14 mouse cellular contexts compared by ENCODE assay signal in genomic region chr7:128105246-128105645, GRCm38 (mm10). TPM values are rescaled to one million over a fixed set of nuclear protein-coding genes. Genes with fewer than 3 reads are reported as not detected.
DNase-seq lines count a peak whose midpoint lies in the region; ATAC-seq and TF ChIP-seq lines count a peak whose summit lies in the region.
"Had no signal": no experiment of that assay in that cellular context is flagged by ENCODE, and none has a peak within 500 bp of the region (broad histone marks: within the 10 kb centered on the region; RNA-seq: fewer than 3 reads in every experiment).

No protein-coding gene starts in this region.

- no peak overlapping the region for H3K4me2 ChIP-seq in intestine, embryonic 14.5 days (ENCODE audit: low read length)
- no peak overlapping the region for H3K4me2 ChIP-seq in intestine, embryonic 16.5 days (ENCODE audit: low read depth, low read length)
- no peak overlapping the region for H3K4me2 ChIP-seq in midbrain, postnatal 0 days (ENCODE audit: low read depth, low read length, poor library complexity, severe bottlenecking)
- H3K4me2 ChIP-seq: liver, embryonic 13.5 days; midbrain, embryonic 11.5 days had no signal

- TF ChIP-seq CTCF in midbrain, postnatal 0 days (IDR thresholded peaks at IDR 0.05): no peak

- H3K27me3 ChIP-seq in intestine, embryonic 14.5 days (replicated peaks; ENCODE audit: control insufficient read depth, insufficient read depth, low read length): no peaks in the 10 kb centered on the region
- H3K27me3 ChIP-seq in intestine, embryonic 16.5 days (replicated peaks; ENCODE audit: control insufficient read depth, insufficient read depth, low read length): no peaks in the 10 kb centered on the region
- no peaks in the 10 kb centered on the region for H3K27me3 ChIP-seq in midbrain, postnatal 0 days (ENCODE audit: insufficient read depth, low read length)
- H3K27me3 ChIP-seq: liver, embryonic 13.5 days had no signal

- no peak for ATAC-seq in intestine, embryonic 14.5 days (replicated peaks; ENCODE audit: low FRiP score, low TSS enrichment, low read depth)
- ATAC-seq in intestine, embryonic 16.5 days: no peak
- peak; percentile 71 for ATAC-seq in CD4-positive, CD25-positive, alpha-beta regulatory T cell, adult 4 months
- ATAC-seq in midbrain, postnatal 0 days (ENCODE audit: low FRiP score): no peak
- ATAC-seq: forebrain, embryonic 16.5 days had no signal

- H3K4me3 ChIP-seq in intestine, embryonic 14.5 days (ENCODE audit: low read depth, low read length): no peak overlapping the region
- H3K4me3 ChIP-seq in intestine, embryonic 16.5 days (ENCODE audit: low read length): no peak overlapping the region
- H3K4me3 ChIP-seq in midbrain, postnatal 0 days (ENCODE audit: low read depth, low read length): no peak overlapping the region
- H3K4me3 ChIP-seq: liver, embryonic 13.5 days had no signal

- no peak overlapping the region for H3K9ac ChIP-seq in intestine, embryonic 14.5 days (ENCODE audit: low read length)
- H3K9ac ChIP-seq in intestine, embryonic 16.5 days (ENCODE audit: low read depth, low read length): no peak overlapping the region
- no peak overlapping the region for H3K9ac ChIP-seq in midbrain, postnatal 0 days (replicated peaks; ENCODE audit: low read length, poor library complexity, severe bottlenecking)
- H3K9ac ChIP-seq: liver, embryonic 13.5 days had no signal

- no peaks in the 10 kb centered on the region for H3K36me3 ChIP-seq in intestine, embryonic 14.5 days (ENCODE audit: control insufficient read depth, insufficient read depth, low read length)
- no peaks in the 10 kb centered on the region for H3K36me3 ChIP-seq in intestine, embryonic 16.5 days (ENCODE audit: control insufficient read depth, insufficient read depth, low read length)
- no peaks in the 10 kb centered on the region for H3K36me3 ChIP-seq in midbrain, postnatal 0 days (ENCODE audit: insufficient read depth, low read length)
- H3K36me3 ChIP-seq: liver, embryonic 13.5 days had no signal

- no peaks in the 10 kb centered on the region for H3K9me3 ChIP-seq in intestine, embryonic 14.5 days (ENCODE audit: control insufficient read depth, low read length)
- H3K9me3 ChIP-seq in intestine, embryonic 16.5 days (ENCODE audit: control insufficient read depth, low read length): no peaks in the 10 kb centered on the region
- no peaks in the 10 kb centered on the region for H3K9me3 ChIP-seq in midbrain, postnatal 0 days (ENCODE audit: low read length)
- H3K9me3 ChIP-seq: liver, embryonic 13.5 days had no signal

- intact Hi-C loops in left cerebral cortex, postnatal 25 days (cut with DNase I): loop anchor here (10.0 kb wide), 1 partner anchor 230 kb away; no protein-coding TSS in a partner anchor

- H3K27ac ChIP-seq in intestine, embryonic 14.5 days (ENCODE audit: low read depth): no peak overlapping the region
- no peak overlapping the region for H3K27ac ChIP-seq in intestine, embryonic 16.5 days (ENCODE audit: low read length)
- H3K27ac ChIP-seq in midbrain, postnatal 0 days (ENCODE audit: low read depth, low read length): no peak overlapping the region
- H3K27ac ChIP-seq: kidney, postnatal 0 days; liver, embryonic 13.5 days had no signal

- no peaks in the 10 kb centered on the region for H3K4me1 ChIP-seq in intestine, embryonic 14.5 days (replicated peaks; ENCODE audit: control insufficient read depth, insufficient read depth, low read length)
- no peaks in the 10 kb centered on the region for H3K4me1 ChIP-seq in intestine, embryonic 16.5 days (ENCODE audit: control insufficient read depth, insufficient read depth, low read length)
- no peaks in the 10 kb centered on the region for H3K4me1 ChIP-seq in midbrain, postnatal 0 days (ENCODE audit: insufficient read depth, low read length)
- H3K4me1 ChIP-seq: liver, embryonic 13.5 days had no signal

- DNase-seq in intestine, embryonic 14.5 days (ENCODE audit: low spot score): peak; percentile 28
- DNase-seq in frontal cortex, postnatal 10 days (ENCODE audit: low spot score in 2 of 2): peak; percentile 25 to 30
- DNase-seq in left cerebral cortex, postnatal 25 days (ENCODE audit: low spot score in 2 of 2): peak; percentile 34 to 59
- DNase-seq in midbrain, postnatal 0 days (ENCODE audit: low spot score): no peak
- DNase-seq in adrenal gland, adult 8-10 months: no peak
- no peak for DNase-seq in heart, adult 18-20 months
- DNase-seq: liver, embryonic 13.5 days; thymus, adult 18-20 months had no signal

- WGBS in intestine, embryonic 14.5 days: 50% methylated on average over 4 of the region's 4 CpGs
- 50% methylated on average over 4 of the region's 4 CpGs for whole genome bisulfite sequencing in intestine, embryonic 16.5 days
- WGBS in midbrain, postnatal 0 days: 73% methylated on average over 4 of the region's 4 CpGs

RNA-seq across cellular contexts. Expression of gene Itgax, which starts 24.1 kb away (rescaled TPM):
- polyA plus RNA-seq in intestine, embryonic 14.5 days (2014; fragmentation: Nextera tagmentation; extraction: Ambion mirVana): 0.31 and 0.47 TPM in 2 replicates
- 0.75 and 0.92 TPM in 2 replicates for polyA plus RNA-seq in intestine, embryonic 16.5 days (2015; fragmentation: Nextera tagmentation; extraction: Ambion mirVana)
- not detected for polyA plus RNA-seq in CD4-positive, CD25-positive, alpha-beta regulatory T cell, adult 4 months (2017; shearing (Covaris generic))
- under 1 TPM in 1 of 2 experiments, not detected in 1; 0.23 TPM for total RNA-seq in left cerebral cortex, postnatal 25 days (2021)
- total RNA-seq in midbrain, postnatal 0 days (2014; rRNA removed): 0.28 TPM in 1 of 2 replicates, not detected in the other
- polyA plus RNA-seq in midbrain, postnatal 0 days (2015; fragmentation: Nextera tagmentation; extraction: Ambion mirVana): 0.05 TPM in 1 of 2 replicates, not detected in the other
- 1 to 10 TPM; 1.6 to 9.6 (median 5.1) TPM for total RNA-seq in adrenal gland, adult 8-10 months (2022)
- under 1 TPM; 0.30 to 0.51 TPM for total RNA-seq in heart, adult 18-20 months (2021)
- polyA plus RNA-seq: forebrain, embryonic 16.5 days had no signal

RNA-seq across cellular contexts. Expression of gene Gm49368, which starts 42.8 kb away (rescaled TPM):
- polyA plus RNA-seq in intestine, embryonic 14.5 days (2014; fragmentation: Nextera tagmentation; extraction: Ambion mirVana): 0.04 TPM in 1 of 2 replicates, not detected in the other
- polyA plus RNA-seq in intestine, embryonic 16.5 days (2015; fragmentation: Nextera tagmentation; extraction: Ambion mirVana): not detected in 2 replicates
- not detected for polyA plus RNA-seq in CD4-positive, CD25-positive, alpha-beta regulatory T cell, adult 4 months (2017; shearing (Covaris generic))
- not detected for total RNA-seq in left cerebral cortex, postnatal 25 days (2021)
- not detected in 2 replicates for total RNA-seq in midbrain, postnatal 0 days (2014; rRNA removed)
- not detected in 2 replicates for polyA plus RNA-seq in midbrain, postnatal 0 days (2015; fragmentation: Nextera tagmentation; extraction: Ambion mirVana)
- total RNA-seq in adrenal gland, adult 8-10 months (2022): under 1 TPM in 1 of 4 experiments, not detected in 3; 0.11 TPM
- total RNA-seq in heart, adult 18-20 months (2021): not detected
- polyA plus RNA-seq: forebrain, embryonic 16.5 days; heart, embryonic 16.5 days; kidney, postnatal 0 days; liver, embryonic 13.5 days; midbrain, embryonic 11.5 days had no signal

RNA-seq across cellular contexts. Expression of gene Itgam, which starts 42.8 kb away (rescaled TPM):
- 0.94 and 1.7 TPM in 2 replicates for polyA plus RNA-seq in intestine, embryonic 14.5 days (2014; fragmentation: Nextera tagmentation; extraction: Ambion mirVana)
- 2.4 and 2.5 TPM in 2 replicates for polyA plus RNA-seq in intestine, embryonic 16.5 days (2015; fragmentation: Nextera tagmentation; extraction: Ambion mirVana)
- polyA plus RNA-seq in CD4-positive, CD25-positive, alpha-beta regulatory T cell, adult 4 months (2017; shearing (Covaris generic)): under 1 TPM; 0.56 to 0.70 TPM
- 10 to 100 TPM; 10.8 to 11.2 TPM for total RNA-seq in left cerebral cortex, postnatal 25 days (2021)
- 2.4 and 2.6 TPM in 2 replicates for total RNA-seq in midbrain, postnatal 0 days (2014; rRNA removed)
- polyA plus RNA-seq in midbrain, postnatal 0 days (2015; fragmentation: Nextera tagmentation; extraction: Ambion mirVana): 0.90 and 0.98 TPM in 2 replicates
- total RNA-seq in adrenal gland, adult 8-10 months (2022): 1 to 10 TPM; 5.6 to 6.9 (median 6.4) TPM
- total RNA-seq in heart, adult 18-20 months (2021): 1 to 10 TPM; 5.4 to 6.0 TPM

RNA-seq across cellular contexts. Expression of gene Itgad, which starts 48.9 kb away (rescaled TPM):
- 0.11 TPM in 1 of 2 replicates, not detected in the other for polyA plus RNA-seq in intestine, embryonic 14.5 days (2014; fragmentation: Nextera tagmentation; extraction: Ambion mirVana)
- polyA plus RNA-seq in intestine, embryonic 16.5 days (2015; fragmentation: Nextera tagmentation; extraction: Ambion mirVana): 0.05 and 0.15 TPM in 2 replicates
- under 1 TPM in 1 of 2 experiments, not detected in 1; 0.15 TPM for polyA plus RNA-seq in CD4-positive, CD25-positive, alpha-beta regulatory T cell, adult 4 months (2017; shearing (Covaris generic))
- under 1 TPM in 1 of 2 experiments, not detected in 1; 0.62 TPM for total RNA-seq in left cerebral cortex, postnatal 25 days (2021)
- total RNA-seq in midbrain, postnatal 0 days (2014; rRNA removed): 0.05 TPM in 1 of 2 replicates, not detected in the other
- polyA plus RNA-seq in midbrain, postnatal 0 days (2015; fragmentation: Nextera tagmentation; extraction: Ambion mirVana): 0.21 TPM in 1 of 2 replicates, not detected in the other
- total RNA-seq in adrenal gland, adult 8-10 months (2022): under 1 TPM in 2 of 4 experiments, not detected in 2; 0.40 to 0.46 TPM
- not detected for total RNA-seq in heart, adult 18-20 months (2021)
- polyA plus RNA-seq: forebrain, embryonic 16.5 days; kidney, postnatal 0 days; liver, embryonic 13.5 days; midbrain, embryonic 11.5 days had no signal

Comparison
In these comparisons a context has a peak if more than half of its experiments do, and no peak if none do; other contexts are left out.
1. DNase-seq: peak in intestine, embryonic 14.5 days (single experiment), frontal cortex, postnatal 10 days (2 of 2) and left cerebral cortex, postnatal 25 days (2 of 2); none in midbrain, postnatal 0 days (single experiment), adrenal gland, adult 8-10 months (single experiment) and heart, adult 18-20 months (0 of 2).